Mouse (Mus musculus) CD4-positive, CD25-positive, alpha-beta regulatory T cell (primary cell): Measurements from ENCODE around the gene Nup35. TPM values are rescaled to one million over a fixed set of nuclear protein-coding genes. Genes with fewer than 3 reads are reported as not detected.

Source experiments
- polyA plus RNA-seq: library from polyadenylated mRNA; unstranded; fragments of 100-300 nt; shearing (Covaris generic); gene quantifications from one replicate; pipeline ENCODE4 v1.2.1, GENCODE M21; 2017

Gene Nup35
- polyA plus RNA-seq: 29.1 TPM

GRCm38 (mm10) chr2:80616854-80617737, at the start of gene Nup35, which contains the start of gene Dusp19:
Gene Nup35, plus strand, starts transcription at chr2:80617236.
Gene Dusp19, plus strand, starts transcription at chr2:80617045.

GRCm38 (mm10) chr2:80581043-80581711, 35.9 kb upstream of the Nup35 start, which contains the start of gene Nckap1:
Gene Nckap1, minus strand, starts transcription at chr2:80581380.

Other genes starting within 250 kb of the Nup35 start
- not detected for gene Frzb, start 169.6 kb upstream of the Nup35 start, polyA plus RNA-seq
- gene Nckap1, start 35.9 kb upstream of the Nup35 start, polyA plus RNA-seq: 9.2 TPM
- 14.6 TPM for gene Dusp19, start 191 bp upstream of the Nup35 start, polyA plus RNA-seq